Mouse (Mus musculus) intestine, postnatal 0 days (tissue): ENCODE results near the gene Tmcc3. TPM values are rescaled to one million over a fixed set of nuclear protein-coding genes. Genes with fewer than 3 reads are reported as not detected.

Experiments used
- ATAC-seq: fragments of 200-750 bp; cut with Nextera tagmentation; 2 replicates; pipeline ENCODE4 v1.8.0; 2017; ENCODE audit warnings: mild to moderate bottlenecking, moderate TSS enrichment, moderate library complexity
- H3K27ac ChIP-seq: fragments of 300-500 bp; sonication (generic); 2 replicates; pipeline ENCODE4 v1.5.1; 2014; ENCODE audit warnings: mild to moderate bottlenecking, low read depth, low read length, moderate library complexity
- H3K27me3 ChIP-seq: fragments of 300-500 bp; sonication (generic); replicated peaks from 2 replicates; pipeline ENCODE4 v1.6.1; 2014; ENCODE audit warnings: low read length, mixed read lengths; ENCODE audit not compliant: control insufficient read depth, insufficient read depth
- H3K36me3 ChIP-seq: fragments of 300-500 bp; sonication (generic); 2 replicates; pipeline ENCODE4 v1.6.1; 2014; ENCODE audit warnings: mild to moderate bottlenecking, moderate library complexity; ENCODE audit not compliant: control insufficient read depth, insufficient read depth
- H3K4me1 ChIP-seq: fragments of 300-500 bp; sonication (generic); replicated peaks from 2 replicates; pipeline ENCODE4 v1.6.1; 2014; ENCODE audit warnings: antibody characterized with exemption, low read length, mixed read lengths; ENCODE audit not compliant: control insufficient read depth, insufficient read depth
- H3K4me2 ChIP-seq: fragments of 300-500 bp; sonication (generic); replicated peaks from 2 replicates; pipeline ENCODE4 v1.6.1; 2014; ENCODE audit warnings: low read depth, mild to moderate bottlenecking, moderate library complexity
- H3K4me3 ChIP-seq: fragments of 300-500 bp; sonication (generic); 2 replicates; pipeline ENCODE4 v1.5.1; 2014; ENCODE audit warnings: low read depth, low read length
- H3K9ac ChIP-seq: fragments of 300-500 bp; sonication (generic); 2 replicates; pipeline ENCODE4 v1.6.1; 2014; ENCODE audit warnings: mild to moderate bottlenecking, low read depth, low read length
- H3K9me3 ChIP-seq: fragments of 300-500 bp; sonication (generic); 2 replicates; pipeline ENCODE4 v1.6.1; 2016; ENCODE audit warnings: mixed run types; ENCODE audit not compliant: control insufficient read depth
- CTCF ChIP-seq: sonication (generic); IDR thresholded peaks from 2 replicates; pipeline ENCODE4 v1.5.1; 2016; ENCODE audit warnings: low read depth, mild to moderate bottlenecking, control low read depth, antibody characterized with exemption, moderate library complexity
- WGBS: fragments of 180-500 bp; shearing (Covaris S2); extraction: QIAGEN DNeasy Blood & Tissue Kit; methylation state at CpG from one replicate; pipeline ENCODE4 v1.1.7; 2014; 5-methylcytosine and 5-hydroxymethylcytosine counted together
- polyA plus RNA-seq: library from polyadenylated mRNA; unstranded; fragments of >200 nt; fragmentation: Nextera tagmentation; extraction: Ambion mirVana; gene quantifications from 2 replicates; pipeline ENCODE4 v1.2.1, GENCODE M21; 2015

Tmcc3 gene
- polyA plus RNA-seq, 1 experiment from 2014 or later = 10.0 TPM

DNA sequence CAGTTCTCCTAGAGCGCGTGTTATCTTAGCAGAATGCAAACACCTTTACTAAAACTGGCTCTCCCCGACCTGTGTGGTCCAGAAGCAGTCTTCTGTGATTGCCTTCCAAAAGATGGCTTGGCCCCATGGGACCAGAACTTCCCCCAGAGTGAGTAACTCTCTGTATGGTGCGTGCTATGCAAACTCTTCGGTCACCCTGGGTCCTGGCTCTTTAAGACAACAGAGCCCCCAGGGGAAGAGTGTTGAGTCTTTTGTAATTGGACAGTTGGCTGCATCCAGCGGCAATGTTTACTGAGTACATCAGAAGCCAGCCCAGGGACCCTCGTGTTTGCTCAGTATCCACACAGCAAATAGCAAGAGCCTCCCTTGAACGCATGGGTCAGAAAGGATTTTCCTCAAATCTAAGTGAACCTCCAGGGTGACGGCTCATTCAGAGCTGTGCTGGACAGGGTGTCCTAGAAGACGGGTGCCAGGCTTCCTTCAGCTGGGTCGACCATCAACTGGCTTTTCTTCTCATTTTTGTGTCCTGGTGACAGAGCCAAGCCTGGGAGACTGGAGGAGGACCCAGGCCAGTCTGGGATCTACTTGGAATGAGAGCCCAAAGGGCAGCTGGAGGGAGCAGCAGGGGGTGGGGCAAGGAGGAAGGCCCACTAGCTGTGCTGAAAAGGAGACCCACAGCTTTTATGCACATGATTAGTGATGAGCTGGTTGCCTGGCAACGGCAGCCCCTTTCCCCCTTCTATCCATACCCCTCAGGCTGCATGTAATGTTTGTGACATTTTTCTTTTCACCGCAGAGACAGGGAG, 309.9 kb downstream of the Tmcc3 start:
- no peak for ATAC-seq
- H3K4me1 ChIP-seq = no peaks in the 10 kb centered on the region
- 7% methylated on average over 13 of the region's 13 CpGs for WGBS

DNA sequence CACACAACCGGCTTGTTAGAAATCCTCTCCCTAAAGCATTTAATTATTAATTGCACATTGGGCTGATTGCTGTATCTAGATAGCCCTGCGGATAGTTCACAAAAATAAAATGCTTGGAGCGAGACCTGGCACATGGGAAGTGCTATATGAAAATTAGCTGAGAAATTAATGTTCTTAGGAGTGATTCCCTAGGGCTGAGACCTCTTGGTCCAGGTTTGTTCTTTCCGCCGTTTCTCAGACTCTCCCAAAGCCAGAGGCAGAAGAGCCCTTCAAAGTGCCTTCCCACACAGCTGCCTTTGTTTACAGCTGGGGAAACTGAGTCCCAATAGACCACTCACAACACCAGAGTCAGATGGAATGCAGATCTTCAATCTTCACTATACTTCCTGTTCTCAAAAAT, 310.5 kb downstream of the Tmcc3 start:
- Histone ChIP-seq H3K9ac (no peak overlapping the region), H3K9me3 (no peaks in the 10 kb centered on the region), H3K27ac (no peak overlapping the region), H3K4me3 (no peak overlapping the region), H3K4me2 (no peak overlapping the region), H3K4me1 (no peaks in the 10 kb centered on the region), H3K27me3 (0 out of 2 replicates have a peak, but pooled peaks cover 7% of the 10 kb centered on the region), H3K36me3 (no peaks in the 10 kb centered on the region)
- WGBS = 46% methylated on average over 5 of the region's 5 CpGs
- TF ChIP-seq CTCF = no peak
- ATAC-seq = no peak

More for the DNA sequence above, 309.9 kb downstream of the Tmcc3 start:
- H3K27me3 ChIP-seq = 0 out of 2 replicates have a peak, but pooled peaks cover 7% of the 10 kb centered on the region
- H3K36me3 ChIP-seq = no peaks in the 10 kb centered on the region
- H3K4me2 ChIP-seq = no peak overlapping the region; the same call in 1 of the 2 replicates
- no peak overlapping the region for H3K4me3 ChIP-seq
- H3K9ac ChIP-seq = no peak overlapping the region
- no peak overlapping the region for H3K27ac ChIP-seq
- H3K9me3 ChIP-seq = no peaks in the 10 kb centered on the region
- no peak for TF ChIP-seq CTCF

DNA sequence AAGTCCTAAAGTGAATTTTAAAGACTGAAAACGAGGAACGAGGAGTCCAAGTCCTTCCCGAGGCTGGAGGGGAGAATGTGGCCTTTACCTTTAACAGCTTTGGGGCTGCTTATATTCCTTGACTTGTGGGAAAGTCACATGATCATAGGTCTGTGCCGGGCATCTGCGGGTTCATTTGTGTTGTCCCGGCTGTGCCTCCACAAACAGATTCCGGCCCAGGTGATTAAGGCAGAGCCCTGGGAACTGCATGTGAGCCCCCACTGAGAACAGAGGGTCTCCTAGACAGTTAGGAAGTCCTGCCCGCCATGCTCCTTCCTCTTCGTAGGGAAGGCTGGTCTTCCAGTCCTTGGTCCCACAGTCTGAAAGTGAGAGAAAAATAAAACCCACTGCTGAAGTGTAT, 311.1 kb downstream of the Tmcc3 start:
- no peak overlapping the region for H3K4me3 ChIP-seq
- ATAC-seq = no peak
- H3K9ac ChIP-seq = no peak overlapping the region
- H3K9me3 ChIP-seq = no peaks in the 10 kb centered on the region
- H3K36me3 ChIP-seq = no peaks in the 10 kb centered on the region
- H3K27ac ChIP-seq = no peak overlapping the region
- 0 out of 2 replicates have a peak, but pooled peaks cover 7% of the 10 kb centered on the region for H3K27me3 ChIP-seq
- no peaks in the 10 kb centered on the region for H3K4me1 ChIP-seq
- H3K4me2 ChIP-seq = no peak overlapping the region
- TF ChIP-seq CTCF = no peak
- 51% methylated on average over 9 of the region's 9 CpGs for WGBS

DNA sequence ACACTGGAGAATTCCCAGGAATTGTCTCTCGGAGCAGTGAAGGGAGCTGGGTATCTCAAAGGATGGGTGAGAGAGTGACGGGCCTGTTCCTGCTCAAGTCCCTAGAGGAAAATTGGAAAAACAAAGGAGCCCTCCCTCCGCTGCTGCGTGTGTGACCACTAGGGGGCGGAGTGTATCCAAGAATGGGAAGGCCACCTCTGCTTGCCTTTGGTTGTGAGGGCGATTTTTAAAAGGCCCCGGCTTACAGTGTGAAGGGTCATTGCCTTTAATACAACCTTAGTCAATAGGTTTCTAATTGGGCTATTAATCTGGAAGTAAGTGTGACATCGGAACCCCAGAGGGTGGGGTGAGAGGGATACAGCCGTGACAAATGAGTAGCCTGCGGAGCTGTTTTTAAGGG, 311.9 kb downstream of the Tmcc3 start:
- peak; percentile 94 for TF ChIP-seq CTCF
- Histone ChIP-seq H3K27ac (no peak overlapping the region), H3K4me3 (no peak overlapping the region), H3K9ac (no peak overlapping the region), H3K27me3 (0 out of 2 replicates have a peak, but pooled peaks cover 7% of the 10 kb centered on the region), H3K9me3 (no peaks in the 10 kb centered on the region), H3K4me2 (no peak overlapping the region), H3K36me3 (no peaks in the 10 kb centered on the region), H3K4me1 (no peaks in the 10 kb centered on the region)
- no peak; the same call in 1 of the 2 replicates for ATAC-seq
- 13% methylated on average over 10 of the region's 10 CpGs for WGBS

DNA sequence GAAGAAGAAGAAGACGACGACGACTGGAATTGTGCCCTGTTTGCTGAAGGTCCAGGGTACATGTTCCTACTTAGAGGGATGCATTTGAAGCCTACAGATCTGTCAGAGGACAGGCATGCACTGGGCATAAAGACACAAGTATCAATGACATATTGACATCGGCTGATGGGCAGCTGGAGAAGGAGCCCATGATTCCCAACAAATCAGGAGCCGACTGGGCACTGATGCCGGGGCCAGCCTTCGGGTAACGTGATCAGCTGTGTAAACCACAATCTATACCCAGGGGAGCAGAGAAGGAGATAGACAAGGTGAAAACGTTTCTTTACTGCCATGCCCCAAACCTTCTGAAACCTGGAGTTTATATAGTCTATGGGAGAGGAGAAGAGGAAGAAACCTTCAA, 313.3 kb downstream of the Tmcc3 start:
- Histone ChIP-seq H3K4me3 (no peak overlapping the region), H3K27me3 (0 out of 2 replicates have a peak, but pooled peaks cover 7% of the 10 kb centered on the region), H3K9me3 (no peaks in the 10 kb centered on the region), H3K4me2 (no peak overlapping the region), H3K4me1 (no peaks in the 10 kb centered on the region), H3K9ac (no peak overlapping the region), H3K27ac (no peak overlapping the region), H3K36me3 (no peaks in the 10 kb centered on the region)
- no peak for ATAC-seq
- no peak for TF ChIP-seq CTCF
- 83% methylated on average over 9 of the region's 9 CpGs for WGBS

DNA sequence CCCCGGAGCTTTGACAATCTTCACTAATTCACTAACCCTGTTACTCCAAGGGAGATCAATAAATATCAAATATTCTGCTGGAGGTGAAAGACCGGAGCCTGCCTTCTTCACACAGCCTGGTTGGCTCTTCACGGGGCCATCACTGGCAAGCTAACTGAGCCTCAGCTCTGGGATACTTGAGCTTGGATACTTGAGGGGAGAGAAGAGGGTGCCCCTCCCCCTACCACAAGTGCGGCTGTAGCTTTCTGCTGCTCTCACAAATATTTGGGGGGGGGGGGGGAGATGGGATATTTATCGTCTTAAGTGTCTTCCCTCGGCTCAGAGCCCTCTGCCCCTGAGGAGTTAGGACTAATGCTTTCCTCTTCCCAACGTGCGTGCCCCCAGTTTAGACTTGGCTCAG, 313.9 kb downstream of the Tmcc3 start:
- TF ChIP-seq CTCF = no peak
- 57% methylated on average over 8 of the region's 8 CpGs for WGBS
- Histone ChIP-seq H3K36me3 (no peaks in the 10 kb centered on the region), H3K27ac (no peak overlapping the region), H3K4me1 (no peaks in the 10 kb centered on the region), H3K4me3 (no peak overlapping the region), H3K9ac (no peak overlapping the region), H3K4me2 (no peak overlapping the region), H3K27me3 (0 out of 2 replicates have a peak, but pooled peaks cover 7% of the 10 kb centered on the region), H3K9me3 (no peaks in the 10 kb centered on the region)
- no peak for ATAC-seq
